Mouse (Mus musculus) heart, adult 2 months (tissue): ENCODE data around the gene Gm2663.

Experiments
- EP300 ChIP-seq: fragments of 200-500 bp; IDR thresholded peaks from 2 replicates; pipeline ENCODE4 v1.6.1; 2011; ENCODE audit warnings: low read depth, low read length, control low read depth; ENCODE audit not compliant: insufficient read depth
- POLR2A ChIP-seq: fragments of 200-500 bp; IDR thresholded peaks from 2 replicates; pipeline ENCODE4 v1.6.1; 2011; ENCODE audit warnings: mild to moderate bottlenecking, low read depth, low read length, control low read depth; ENCODE audit not compliant: insufficient read depth

GRCm38 (mm10) chr6:41032802-41033201 is 33.5 kb upstream of the Gm2663 start:
- TF ChIP-seq EP300 (no peak), POLR2A (no peak)
